Mouse (Mus musculus): Measurements from ENCODE around the gene 4930432K21Rik.

DNA sequence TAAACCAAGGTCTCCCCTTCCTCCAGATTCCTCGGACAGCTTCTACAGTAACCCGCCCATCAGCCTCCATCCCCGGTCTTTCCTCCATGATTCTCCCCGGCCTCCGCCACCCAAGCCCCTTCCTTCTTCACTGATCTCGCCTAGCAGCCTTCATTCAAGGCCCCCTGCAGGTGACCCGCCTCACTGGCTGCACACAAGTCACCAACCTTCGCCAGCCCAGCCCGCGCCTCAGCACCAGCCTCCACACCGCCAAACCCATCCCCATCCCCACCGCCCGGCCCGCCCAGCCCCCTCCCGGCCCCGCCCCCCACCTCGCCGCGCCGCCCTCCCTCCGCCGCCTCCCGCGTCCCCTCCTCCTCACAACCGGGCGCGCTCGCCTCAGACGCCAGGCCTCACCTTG, 43.6 kb upstream of the 4930432K21Rik start:
- TF ChIP-seq GATA1 (IDR thresholded peaks at IDR 0.05; ENCODE audit: borderline replicate concordance, low read length) (no peak), FLI1 (IDR thresholded peaks at IDR 0.05; ENCODE audit: low read length) (no peak)

All from megakaryocyte, embryonic 14.5 days (primary cell).